Mouse (Mus musculus) midbrain, embryonic 15.5 days (tissue): ENCODE results near the gene Mcu. TPM values are rescaled to one million over a fixed set of nuclear protein-coding genes. Genes with fewer than 3 reads are reported as not detected.

Experiments
- ATAC-seq: fragments of 200-750 bp; cut with Nextera tagmentation; replicated peaks from 2 replicates; pipeline ENCODE4 v1.8.0; 2017; ENCODE audit warnings: moderate TSS enrichment
- H3K27ac ChIP-seq: fragments of 300-500 bp; sonication (generic); 2 replicates; pipeline ENCODE4 v1.5.1; 2015; ENCODE audit warnings: mild to moderate bottlenecking, inconsistent platforms
- H3K27me3 ChIP-seq: fragments of 300-500 bp; sonication (generic); replicated peaks from 2 replicates; pipeline ENCODE4 v1.6.1; 2015; ENCODE audit warnings: inconsistent platforms
- H3K36me3 ChIP-seq: fragments of 300-500 bp; sonication (generic); replicated peaks from 2 replicates; pipeline ENCODE4 v1.6.1; 2015; ENCODE audit warnings: inconsistent platforms
- H3K4me1 ChIP-seq: fragments of 300-500 bp; sonication (generic); 2 replicates; pipeline ENCODE4 v1.6.1; 2015; ENCODE audit warnings: inconsistent platforms
- H3K4me2 ChIP-seq: fragments of 300-500 bp; sonication (generic); 2 replicates; pipeline ENCODE4 v1.6.1; 2015; ENCODE audit warnings: inconsistent platforms, mild to moderate bottlenecking, moderate library complexity
- H3K4me3 ChIP-seq: fragments of 300-500 bp; sonication (generic); 2 replicates; pipeline ENCODE4 v1.5.1; 2015; ENCODE audit warnings: mild to moderate bottlenecking, inconsistent platforms
- H3K9ac ChIP-seq: fragments of 300-500 bp; sonication (generic); 2 replicates; pipeline ENCODE4 v1.6.1; 2015; ENCODE audit warnings: mild to moderate bottlenecking, inconsistent platforms
- H3K9me3 ChIP-seq: fragments of 300-500 bp; sonication (generic); 2 replicates; pipeline ENCODE4 v1.6.1; 2016; ENCODE audit warnings: inconsistent platforms
- WGBS: fragments of 180-500 bp; shearing (Covaris S2); methylation state at CpG from one replicate; pipeline ENCODE4 v1.1.7; 2015; ENCODE audit warnings: mixed read lengths; 5-methylcytosine and 5-hydroxymethylcytosine counted together
- polyA plus RNA-seq: library from polyadenylated mRNA; unstranded; fragments of >200 nt; fragmentation: Nextera tagmentation; extraction: Ambion mirVana; gene quantifications from 2 replicates; pipeline ENCODE4 v1.2.1, GENCODE M21; 2015

Mcu gene
- polyA plus RNA-seq, 1 experiment from 2014 or later, result 29.8 TPM

GRCm38 (mm10) chr10:59540596-59540995 is 75.9 kb downstream of the Mcu start:
- H3K4me3 ChIP-seq, result no peak overlapping the region
- 82% methylated on average over 3 of the region's 3 CpGs for WGBS
- H3K27me3 ChIP-seq, result no peaks in the 10 kb centered on the region
- no peak overlapping the region for H3K9ac ChIP-seq
- H3K4me1 ChIP-seq, result peaks cover 24% of the 10 kb centered on the region
- ATAC-seq, result no peak
- H3K36me3 ChIP-seq, result no peaks in the 10 kb centered on the region
- H3K9me3 ChIP-seq, result 0 out of 2 replicates have a peak, but pooled peaks cover 2% of the 10 kb centered on the region
- no peak overlapping the region for H3K27ac ChIP-seq
- no peak overlapping the region for H3K4me2 ChIP-seq

GRCm38 (mm10) chr10:59540081-59540480 is 76.4 kb downstream of the Mcu start:
- ATAC-seq, result peak; percentile 48
- H3K27ac ChIP-seq, result peak overlapping the region; percentile 71; the same call in 1 of the 2 replicates
- H3K27me3 ChIP-seq, result no peaks in the 10 kb centered on the region
- H3K4me2 ChIP-seq, result peak overlapping the region; percentile 57; the same call in 1 of the 2 replicates
- WGBS, result 59% methylated on average over 3 of the region's 3 CpGs
- H3K36me3 ChIP-seq, result no peaks in the 10 kb centered on the region
- 0 out of 2 replicates have a peak, but pooled peaks cover 2% of the 10 kb centered on the region for H3K9me3 ChIP-seq
- peaks cover 24% of the 10 kb centered on the region for H3K4me1 ChIP-seq
- H3K9ac ChIP-seq, result no peak overlapping the region
- H3K4me3 ChIP-seq, result no peak overlapping the region

- H3K4me1 ChIP-seq, result peaks cover 24% of the 10 kb centered on the region
- under 1% methylated on average over 12 of the region's 12 CpGs for WGBS
- H3K4me2 ChIP-seq, result peak overlapping the region; percentile 57
- H3K27ac ChIP-seq, result peak overlapping the region; percentile 71
- no peaks in the 10 kb centered on the region for H3K36me3 ChIP-seq
- peak overlapping the region; percentile 34 for H3K9ac ChIP-seq
- peak overlapping the region; percentile 36 for H3K4me3 ChIP-seq
- H3K27me3 ChIP-seq, result no peaks in the 10 kb centered on the region
- ATAC-seq, result peak; percentile 88
- H3K9me3 ChIP-seq, result no peaks in the 10 kb centered on the region
These were observed 77.0 kb downstream of the Mcu start for GRCm38 (mm10) chr10:59539533-59539875.

- no peaks in the 10 kb centered on the region for H3K36me3 ChIP-seq
- peak overlapping the region; percentile 71 for H3K27ac ChIP-seq
- H3K4me1 ChIP-seq, result peaks cover 24% of the 10 kb centered on the region
- H3K9ac ChIP-seq, result peak overlapping the region; percentile 34
- peak overlapping the region; percentile 57 for H3K4me2 ChIP-seq
- peak; percentile 68 for ATAC-seq
- no peaks in the 10 kb centered on the region for H3K27me3 ChIP-seq
- 19% methylated on average over 17 of the region's 17 CpGs for WGBS
- H3K4me3 ChIP-seq, result peak overlapping the region; percentile 36
- H3K9me3 ChIP-seq, result no peaks in the 10 kb centered on the region
These were observed 77.5 kb downstream of the Mcu start for GRCm38 (mm10) chr10:59538767-59539532.

GRCm38 (mm10) chr10:59538063-59538462 is 78.4 kb downstream of the Mcu start:
- H3K9ac ChIP-seq, result no peak overlapping the region
- no peak overlapping the region for H3K4me3 ChIP-seq
- no peak for ATAC-seq
- H3K4me1 ChIP-seq, result peaks cover 24% of the 10 kb centered on the region
- H3K27me3 ChIP-seq, result no peaks in the 10 kb centered on the region
- H3K36me3 ChIP-seq, result no peaks in the 10 kb centered on the region
- peak overlapping the region; percentile 71 for H3K27ac ChIP-seq
- H3K9me3 ChIP-seq, result no peaks in the 10 kb centered on the region
- 62% methylated on average over 6 of the region's 6 CpGs for WGBS
- no peak overlapping the region for H3K4me2 ChIP-seq

- Histone ChIP-seq H3K4me3 (no peak overlapping the region), H3K9ac (no peak overlapping the region), H3K36me3 (no peaks in the 10 kb centered on the region), H3K4me1 (peaks cover 24% of the 10 kb centered on the region), H3K27me3 (no peaks in the 10 kb centered on the region), H3K9me3 (no peaks in the 10 kb centered on the region), H3K4me2 (no peak overlapping the region), H3K27ac (0 out of 2 replicates have a peak overlapping the region, but pooled peaks have one; percentile 71)
- no peak for ATAC-seq
- WGBS, result 70% methylated on average over 6 of the region's 6 CpGs
These were observed 78.9 kb downstream of the Mcu start for GRCm38 (mm10) chr10:59537579-59537978.

GRCm38 (mm10) chr10:59532256-59532655 is 84.2 kb downstream of the Mcu start:
- H3K9ac ChIP-seq, result no peak overlapping the region
- ATAC-seq, result no peak
- H3K4me1 ChIP-seq, result no peaks in the 10 kb centered on the region

GRCm38 (mm10) chr10:59527819-59528218 is 88.7 kb downstream of the Mcu start:
- H3K4me3 ChIP-seq, result no peak overlapping the region
- H3K4me1 ChIP-seq, result no peaks in the 10 kb centered on the region
- ATAC-seq, result no peak
- H3K9ac ChIP-seq, result no peak overlapping the region
- no peaks in the 10 kb centered on the region for H3K9me3 ChIP-seq
- no peak overlapping the region for H3K27ac ChIP-seq
- H3K4me2 ChIP-seq, result no peak overlapping the region
- H3K27me3 ChIP-seq, result no peaks in the 10 kb centered on the region
- WGBS, result 91% methylated on average over 5 of the region's 5 CpGs
- no peaks in the 10 kb centered on the region for H3K36me3 ChIP-seq

More at GRCm38 (mm10) chr10:59532256-59532655, 84.2 kb downstream of the Mcu start:
- Histone ChIP-seq H3K9me3 (no peaks in the 10 kb centered on the region), H3K27me3 (no peaks in the 10 kb centered on the region), H3K4me3 (no peak overlapping the region), H3K27ac (no peak overlapping the region), H3K4me2 (no peak overlapping the region), H3K36me3 (no peaks in the 10 kb centered on the region)
- WGBS, result 92% methylated on average over 6 of the region's 6 CpGs

GRCm38 (mm10) chr10:59527311-59527710 is 89.2 kb downstream of the Mcu start:
- no peak overlapping the region for H3K27ac ChIP-seq
- H3K4me2 ChIP-seq, result no peak overlapping the region
- H3K27me3 ChIP-seq, result no peaks in the 10 kb centered on the region
- no peaks in the 10 kb centered on the region for H3K9me3 ChIP-seq
- no peak overlapping the region for H3K9ac ChIP-seq
- no peak for ATAC-seq
- no peaks in the 10 kb centered on the region for H3K36me3 ChIP-seq
- WGBS, result 81% methylated on average over 11 of the region's 11 CpGs
- H3K4me1 ChIP-seq, result no peaks in the 10 kb centered on the region
- no peak overlapping the region for H3K4me3 ChIP-seq

- H3K9ac ChIP-seq, result no peak overlapping the region
- H3K4me3 ChIP-seq, result no peak overlapping the region
- H3K27me3 ChIP-seq, result no peaks in the 10 kb centered on the region
- H3K36me3 ChIP-seq, result no peaks in the 10 kb centered on the region
- 87% methylated on average over 5 of the region's 5 CpGs for WGBS
- no peak for ATAC-seq
- no peaks in the 10 kb centered on the region for H3K9me3 ChIP-seq
- no peak overlapping the region for H3K4me2 ChIP-seq
- no peak overlapping the region for H3K27ac ChIP-seq
- no peaks in the 10 kb centered on the region for H3K4me1 ChIP-seq
These were observed 91.8 kb downstream of the Mcu start for GRCm38 (mm10) chr10:59524675-59525074.

- H3K27ac ChIP-seq, result no peak overlapping the region
- H3K36me3 ChIP-seq, result no peaks in the 10 kb centered on the region
- no peaks in the 10 kb centered on the region for H3K4me1 ChIP-seq
- H3K9ac ChIP-seq, result no peak overlapping the region
- no peak overlapping the region for H3K4me3 ChIP-seq
- H3K4me2 ChIP-seq, result no peak overlapping the region
- H3K27me3 ChIP-seq, result no peaks in the 10 kb centered on the region
- no peaks in the 10 kb centered on the region for H3K9me3 ChIP-seq
- no peak for ATAC-seq
- 59% methylated on average over 8 of the region's 8 CpGs for WGBS
These were observed 92.6 kb downstream of the Mcu start for GRCm38 (mm10) chr10:59523826-59524331.

GRCm38 (mm10) chr10:59520701-59521100 is 95.8 kb downstream of the Mcu start:
- ATAC-seq, result no peak
- Histone ChIP-seq H3K4me1 (no peaks in the 10 kb centered on the region), H3K27me3 (no peaks in the 10 kb centered on the region), H3K36me3 (no peaks in the 10 kb centered on the region), H3K4me2 (no peak overlapping the region), H3K9me3 (no peaks in the 10 kb centered on the region), H3K9ac (no peak overlapping the region), H3K27ac (no peak overlapping the region), H3K4me3 (no peak overlapping the region)
- WGBS, result 83% methylated on average over 2 of the region's 2 CpGs

GRCm38 (mm10) chr10:59519411-59519810 is 97.1 kb downstream of the Mcu start:
- H3K4me2 ChIP-seq, result no peak overlapping the region
- no peak for ATAC-seq
- no peak overlapping the region for H3K9ac ChIP-seq
- no peak overlapping the region for H3K4me3 ChIP-seq
- 91% methylated on average over 3 of the region's 3 CpGs for WGBS
- no peaks in the 10 kb centered on the region for H3K9me3 ChIP-seq
- no peaks in the 10 kb centered on the region for H3K4me1 ChIP-seq
- H3K36me3 ChIP-seq, result no peaks in the 10 kb centered on the region
- H3K27me3 ChIP-seq, result no peaks in the 10 kb centered on the region
- no peak overlapping the region for H3K27ac ChIP-seq
